Mouse (Mus musculus) liver, postnatal 0 days (tissue): ENCODE data around the gene Cpne2.

Experiments used
- CTCF ChIP-seq: sonication (generic); IDR thresholded peaks from 2 replicates; pipeline ENCODE4 v1.5.1; 2016; ENCODE audit warnings: antibody characterized with exemption, low read depth
- EP300 ChIP-seq: IDR thresholded peaks from 2 replicates; pipeline ENCODE4 v1.6.1; 2016; ENCODE audit warnings: antibody characterized with exemption, low read depth, mild to moderate bottlenecking

DNA sequence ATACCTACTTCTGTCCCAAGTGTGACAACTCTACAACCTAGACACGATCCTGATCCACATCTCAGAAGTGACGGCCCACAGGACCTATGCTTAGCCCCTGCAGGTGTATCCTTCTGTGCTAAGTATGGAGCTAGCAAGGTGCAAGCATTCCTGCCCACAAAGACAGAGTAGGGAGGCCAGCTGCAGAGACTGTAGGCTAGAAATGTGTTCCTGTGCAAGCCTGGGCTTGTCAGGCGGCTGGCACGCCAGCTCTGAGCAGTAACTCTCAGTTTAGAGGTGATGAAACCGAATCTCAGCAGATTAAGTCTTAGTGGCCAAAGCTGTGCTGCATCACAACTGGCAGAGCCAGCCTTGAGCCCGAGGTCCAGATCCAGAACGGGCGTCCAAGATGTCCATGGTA, 35.3 kb downstream of the Cpne2 start:
- TF ChIP-seq EP300 (no peak), CTCF (no peak)
